ENCODE assay signal across 8 mouse cellular contexts in genomic region chr19:22916643-22917344, GRCm38 (mm10).
DNase-seq lines count a peak whose midpoint lies in the region; ATAC-seq lines count a peak whose summit lies in the region.

No protein-coding gene starts in this region.

- no peaks in the 10 kb centered on the region for H3K36me3 ChIP-seq in intestine, embryonic 15.5 days

- H3K27me3 ChIP-seq in intestine, embryonic 15.5 days (replicated peaks), result no peaks in the 10 kb centered on the region

- DNase-seq in adrenal gland, adult 8-10 months, result peak; percentile 96
- peak; percentile 57 for DNase-seq in embryo, embryonic 10 days (ENCODE audit: low spot score)
- DNase-seq in gastrocnemius, postnatal 36 days, result peak; percentile 99 to 100
- peak; percentile 85 to 96 for DNase-seq in left cerebral cortex, adult 9 months (ENCODE audit: low spot score in 2 of 2)
- DNase-seq in skeletal muscle tissue, adult 2 months (ENCODE audit: low read depth, low spot score), result peak; percentile 99
- no peak for DNase-seq in T-cell, adult 2 months (ENCODE audit: low spot score)

- peaks cover 15% of the 10 kb centered on the region; the same call in 1 of the 2 replicates for H3K4me1 ChIP-seq in intestine, embryonic 15.5 days (replicated peaks)

- peak overlapping the region; percentile 67 for H3K4me2 ChIP-seq in intestine, embryonic 15.5 days (replicated peaks)

- peak overlapping the region; percentile 76 for H3K27ac ChIP-seq in intestine, embryonic 15.5 days

- H3K4me3 ChIP-seq in intestine, embryonic 15.5 days (replicated peaks), result no peak overlapping the region

- no peaks in the 10 kb centered on the region for H3K9me3 ChIP-seq in intestine, embryonic 15.5 days

- intact Hi-C loops in gastrocnemius, postnatal 36 days (cut with DNase I), result loop anchor here (1.0 to 10.0 kb wide), 4 partner anchors 218 to 608 kb away; no protein-coding TSS in a partner anchor

- ATAC-seq in intestine, embryonic 15.5 days, result peak; percentile 96
- ATAC-seq in megakaryocyte, adult 5-6 weeks (ENCODE audit: poor library complexity, severe bottlenecking), result peak; percentile 87

- 29% methylated on average over 18 of the region's 18 CpGs for WGBS in intestine, embryonic 15.5 days

- no peak overlapping the region for H3K9ac ChIP-seq in intestine, embryonic 15.5 days
